Comparison of ENCODE assay signal across 14 mouse cellular contexts in genomic region chr11:107464141-107464540, GRCm38 (mm10). TPM values are rescaled to one million over a fixed set of nuclear protein-coding genes. Genes with fewer than 3 reads are reported as not detected.
DNase-seq lines count a peak whose midpoint lies in the region; ATAC-seq and TF ChIP-seq lines count a peak whose summit lies in the region.
"Had no signal": no experiment of that assay in that cellular context is flagged by ENCODE, and none has a peak within 500 bp of the region (broad histone marks: within the 10 kb centered on the region; RNA-seq: fewer than 3 reads in every experiment).

No protein-coding gene starts in this region.

- H3K4me1 ChIP-seq in liver, embryonic 13.5 days (replicated peaks): peaks cover 52% of the 10 kb centered on the region
- peaks cover 26% of the 10 kb centered on the region for H3K4me1 ChIP-seq in liver, postnatal 0 days (ENCODE audit: insufficient read depth)
- H3K4me1 ChIP-seq in ES-E14 (ENCODE audit: control insufficient read depth in 2 of 2, insufficient read depth in 2 of 2, low read length in 2 of 2, poor library complexity in 1 of 2): peaks cover 0 to 16% of the 10 kb centered on the region in 2 experiments; a peak in 2 of 4 replicates
- peaks cover 8% of the 10 kb centered on the region for H3K4me1 ChIP-seq in hindbrain, embryonic 14.5 days (replicated peaks; ENCODE audit: control insufficient read depth, insufficient read depth, low read length)

- 56% methylated on average over 6 of the region's 6 CpGs for WGBS in liver, embryonic 13.5 days (ENCODE audit: insufficient replicate concordance)
- WGBS in liver, postnatal 0 days (ENCODE audit: insufficient replicate concordance): 54% methylated on average over 6 of the region's 6 CpGs
- WGBS in hindbrain, embryonic 14.5 days: 48% methylated on average over 6 of the region's 6 CpGs

- H3K27me3 ChIP-seq in liver, embryonic 13.5 days: no peaks in the 10 kb centered on the region
- H3K27me3 ChIP-seq in liver, postnatal 0 days (ENCODE audit: insufficient read depth, low read length): no peaks in the 10 kb centered on the region
- H3K27me3 ChIP-seq in hindbrain, embryonic 14.5 days (ENCODE audit: control insufficient read depth, insufficient read depth, low read length): no peaks in the 10 kb centered on the region

- H3K4me2 ChIP-seq in liver, embryonic 13.5 days: no peak overlapping the region
- H3K4me2 ChIP-seq in liver, postnatal 0 days (ENCODE audit: low read depth, low read length): no peak overlapping the region
- no peak overlapping the region for H3K4me2 ChIP-seq in hindbrain, embryonic 14.5 days (replicated peaks)

- peaks cover 4% of the 10 kb centered on the region; the same call in 1 of the 2 replicates for H3K36me3 ChIP-seq in liver, embryonic 13.5 days
- H3K36me3 ChIP-seq in liver, postnatal 0 days (replicated peaks; ENCODE audit: insufficient read depth, low read length): 0 out of 2 replicates have a peak, but pooled peaks cover 2% of the 10 kb centered on the region
- no peaks in the 10 kb centered on the region for H3K36me3 ChIP-seq in ES-E14 (ENCODE audit: control insufficient read depth, insufficient read depth, low read length, poor library complexity, severe bottlenecking)
- H3K36me3 ChIP-seq in hindbrain, embryonic 14.5 days (replicated peaks; ENCODE audit: control insufficient read depth, insufficient read depth): no peaks in the 10 kb centered on the region

- in situ Hi-C loops in ES-E14 (cut with MboI; ENCODE audit: low sequenced_read_pairs in 2 of 2, unreplicated experiment in 2 of 2): loop anchor here in 1 of 2 experiments (25.0 kb wide), 1 partner anchor 177 kb away; no protein-coding TSS in a partner anchor

- ATAC-seq in liver, embryonic 13.5 days (ENCODE audit: low read depth): no peak
- ATAC-seq in liver, postnatal 0 days: no peak
- ATAC-seq in activated CD4-positive, CD25-positive, alpha-beta regulatory T cell, adult 4 months: peak; percentile 84
- ATAC-seq in hindbrain, embryonic 14.5 days (ENCODE audit: low FRiP score): no peak

- TF ChIP-seq CTCF in liver, postnatal 0 days (IDR thresholded peaks at IDR 0.05; ENCODE audit: low read depth): no peak

- no peak overlapping the region for H3K27ac ChIP-seq in liver, embryonic 13.5 days
- H3K27ac ChIP-seq in liver, postnatal 0 days (ENCODE audit: low read depth): no peak overlapping the region
- peak overlapping the region; percentile 8; the same call in 1 of the 2 replicates for H3K27ac ChIP-seq in ES-E14 (ENCODE audit: insufficient read depth, low read depth, low read length, poor library complexity, severe bottlenecking)
- no peak overlapping the region for H3K27ac ChIP-seq in hindbrain, embryonic 14.5 days
- H3K27ac ChIP-seq: embryonic facial prominence, embryonic 10.5 days; liver, embryonic 14.5 days had no signal

- no peak for DNase-seq in liver, embryonic 13.5 days
- no peak for DNase-seq in liver, postnatal 0 days
- no peak for DNase-seq in ES-E14 (ENCODE audit: low read depth, low spot score)
- peak; percentile 64 for DNase-seq in lung, postnatal 25 days (ENCODE audit: low spot score)
- DNase-seq in hindbrain, embryonic 14.5 days (ENCODE audit: low spot score): no peak
- DNase-seq in right cerebral cortex, postnatal 14 days: no peak
- DNase-seq in spleen, postnatal 10 days (ENCODE audit: low spot score in 2 of 2): no peak
- DNase-seq: adrenal gland, postnatal 10 days; cerebellum, adult 9-10 months; gastrocnemius, postnatal 14 days; heart, postnatal 14 days had no signal

- TF ChIP-seq EP300 in liver, postnatal 0 days (IDR thresholded peaks at IDR 0.05; ENCODE audit: low read depth): no peak

- no peak overlapping the region for H3K4me3 ChIP-seq in liver, embryonic 13.5 days (replicated peaks)
- no peak overlapping the region for H3K4me3 ChIP-seq in liver, postnatal 0 days (ENCODE audit: low read depth, low read length)
- no peak overlapping the region for H3K4me3 ChIP-seq in ES-E14 (ENCODE audit: insufficient read depth in 1 of 2, low read depth in 1 of 2, low read length in 2 of 2, poor library complexity in 1 of 2, severe bottlenecking in 1 of 2)
- H3K4me3 ChIP-seq in hindbrain, embryonic 14.5 days (replicated peaks; ENCODE audit: low read length): no peak overlapping the region
- H3K4me3 ChIP-seq: embryonic facial prominence, embryonic 10.5 days had no signal

- 0 out of 2 replicates have a peak overlapping the region, but pooled peaks have one; percentile 28 for H3K9ac ChIP-seq in liver, embryonic 13.5 days
- H3K9ac ChIP-seq in liver, postnatal 0 days (replicated peaks): no peak overlapping the region
- H3K9ac ChIP-seq in ES-E14 (ENCODE audit: insufficient read depth, low read depth, low read length, poor library complexity, severe bottlenecking): no peak overlapping the region
- no peak overlapping the region for H3K9ac ChIP-seq in hindbrain, embryonic 14.5 days
- H3K9ac ChIP-seq: liver, embryonic 14.5 days had no signal

- 0 out of 2 replicates have a peak, but pooled peaks cover 2% of the 10 kb centered on the region for H3K9me3 ChIP-seq in liver, embryonic 13.5 days (replicated peaks)
- no peaks in the 10 kb centered on the region for H3K9me3 ChIP-seq in liver, postnatal 0 days (ENCODE audit: low read length)
- no peaks in the 10 kb centered on the region for H3K9me3 ChIP-seq in ES-E14 (ENCODE audit: control insufficient read depth, insufficient read depth, low read depth, low read length)
- no peaks in the 10 kb centered on the region for H3K9me3 ChIP-seq in hindbrain, embryonic 14.5 days (ENCODE audit: control insufficient read depth, low read length)

TF ChIP-seq in ES-E14, 5 proteins besides CTCF, POLR2A, EP300 and RAD21:
- TF ChIP-seq MAFK (IDR thresholded peaks at IDR 0.05; ENCODE audit: insufficient read depth, low read depth, low read length): no peak
- no peak for TF ChIP-seq ZNF384 (IDR thresholded peaks at IDR 0.05; ENCODE audit: low read depth, low read length)
- no peak for TF ChIP-seq CHD2 (IDR thresholded peaks at IDR 0.05; ENCODE audit: low read depth, low read length)
- TF ChIP-seq ZC3H11A (IDR thresholded peaks at IDR 0.05; ENCODE audit: borderline replicate concordance, low read depth, low read length): no peak
- no peak for TF ChIP-seq HCFC1 (IDR thresholded peaks at IDR 0.05; ENCODE audit: borderline replicate concordance, insufficient read depth, low read length)

RNA-seq across cellular contexts. Expression of gene Pitpnc1, which starts 6.4 kb away (rescaled TPM):
- polyA plus RNA-seq in liver, embryonic 13.5 days (2015; fragmentation: Nextera tagmentation; extraction: Ambion mirVana): 7.4 and 8.3 TPM in 2 replicates
- polyA plus RNA-seq in liver, postnatal 0 days (2015; fragmentation: Nextera tagmentation; extraction: Ambion mirVana): 6.8 and 9.1 TPM in 2 replicates
- 37.3 and 42.9 TPM in 2 replicates for total RNA-seq in ES-E14 (2012; rRNA removed)
- polyA plus RNA-seq in activated CD4-positive, CD25-positive, alpha-beta regulatory T cell, adult 4 months (2017; shearing (Covaris generic)): 100 to 1,000 TPM; 101 to 116 TPM
- polyA plus RNA-seq in hindbrain, embryonic 14.5 days (2014; fragmentation: Nextera tagmentation; extraction: Ambion mirVana): 43.3 and 45.7 TPM in 2 replicates

RNA-seq across cellular contexts. Expression of gene Psmd12, which starts 15.1 kb away (rescaled TPM):
- polyA plus RNA-seq in liver, embryonic 13.5 days (2015; fragmentation: Nextera tagmentation; extraction: Ambion mirVana): 134 and 159 TPM in 2 replicates
- 78.8 and 79.6 TPM in 2 replicates for polyA plus RNA-seq in liver, postnatal 0 days (2015; fragmentation: Nextera tagmentation; extraction: Ambion mirVana)
- total RNA-seq in ES-E14 (2012; rRNA removed): 72.7 and 140 TPM in 2 replicates
- 100 to 1,000 TPM; 121 to 141 TPM for polyA plus RNA-seq in activated CD4-positive, CD25-positive, alpha-beta regulatory T cell, adult 4 months (2017; shearing (Covaris generic))
- 159 and 165 TPM in 2 replicates for polyA plus RNA-seq in hindbrain, embryonic 14.5 days (2014; fragmentation: Nextera tagmentation; extraction: Ambion mirVana)
